Mouse (Mus musculus) C2C12 (cell line): Measurements from ENCODE around the gene Scn2b. TPM values are rescaled to one million over a fixed set of nuclear protein-coding genes. Genes with fewer than 3 reads are reported as not detected.

Experiments
- H3K27me3 ChIP-seq: one replicate; pipeline ENCODE4 v1.6.1; 2011; ENCODE audit not compliant: control insufficient read depth, insufficient read depth, insufficient read length
- H3K36me3 ChIP-seq: one replicate; pipeline ENCODE4 v1.6.1; 2011; ENCODE audit not compliant: control insufficient read depth, insufficient read depth
- H3K4me3 ChIP-seq: one replicate; pipeline ENCODE4 v1.5.1; 2011; ENCODE audit warnings: mild to moderate bottlenecking, control low read depth; ENCODE audit not compliant: poor library complexity, insufficient read depth, severe bottlenecking
- H3K79me2 ChIP-seq: one replicate; pipeline ENCODE4 v1.6.1; 2011; ENCODE audit not compliant: control insufficient read depth, insufficient read depth
- H3K79me3 ChIP-seq: one replicate; pipeline ENCODE4 v1.6.1; 2011; ENCODE audit warnings: low read depth, control low read depth
- H3ac ChIP-seq: one replicate; pipeline ENCODE3; 2011; ENCODE audit warnings: low read depth; ENCODE audit not compliant: control insufficient read depth, insufficient read length
- CEBPB ChIP-seq: IDR thresholded peaks from one replicate; pipeline ENCODE4 v1.6.1; 2011; ENCODE audit warnings: low read depth, mild to moderate bottlenecking, control low read depth, moderate library complexity
- CTCF ChIP-seq: IDR thresholded peaks from one replicate; pipeline ENCODE4 v1.5.1; 2011; ENCODE audit not compliant: control insufficient read depth, insufficient read depth, insufficient read length
- FOSL1 ChIP-seq: IDR thresholded peaks from one replicate; pipeline ENCODE4 v1.8.0; 2011; ENCODE audit warnings: mild to moderate bottlenecking, low read length; ENCODE audit not compliant: poor library complexity, insufficient read depth, severe bottlenecking
- MAX ChIP-seq: IDR thresholded peaks from one replicate; pipeline ENCODE4 v1.6.1; 2011; ENCODE audit warnings: mild to moderate bottlenecking, control low read depth
- MYOD1 ChIP-seq: IDR thresholded peaks from one replicate; pipeline ENCODE4 v1.6.1; 2011; ENCODE audit warnings: low read depth; ENCODE audit not compliant: control insufficient read depth, insufficient read length
- MYOG ChIP-seq: IDR thresholded peaks from one replicate; pipeline ENCODE4 v1.6.1; 2011; ENCODE audit not compliant: control insufficient read depth, insufficient read length; ENCODE audit errors: extremely low read depth
- USF1 ChIP-seq: IDR thresholded peaks from one replicate; pipeline ENCODE4 v1.6.1; 2011; ENCODE audit warnings: low read depth, mild to moderate bottlenecking, control low read depth, moderate library complexity
- polyA plus RNA-seq: library from polyadenylated mRNA; unstranded; fragments of >200 nt; fragmentation: generic; extraction: Trizol; gene quantifications from one replicate; pipeline ENCODE4 v1.2.1, GENCODE M21; 2012; ENCODE audit warnings: missing spikeins

The Scn2b gene
- polyA plus RNA-seq, 1 experiment = not detected

GRCm38 (mm10) chr9:45097877-45098276 lies 19.7 kb upstream of the Scn2b start:
- H3ac ChIP-seq = no peak overlapping the region
- H3K4me3 ChIP-seq = no peak overlapping the region
- no peaks in the 10 kb centered on the region for H3K79me3 ChIP-seq
- TF ChIP-seq CEBPB (no peak), MYOD1 (no peak)
- no peaks in the 10 kb centered on the region for H3K79me2 ChIP-seq
- peaks cover 56% of the 10 kb centered on the region for H3K27me3 ChIP-seq
- H3K36me3 ChIP-seq = no peaks in the 10 kb centered on the region

- TF ChIP-seq CEBPB (no peak), USF1 (no peak), FOSL1 (no peak), CTCF (no peak), MAX (no peak), MYOG (no peak), MYOD1 (no peak)
- H3K4me3 ChIP-seq = no peak overlapping the region
- H3K79me3 ChIP-seq = no peaks in the 10 kb centered on the region
- no peak overlapping the region for H3ac ChIP-seq
- no peaks in the 10 kb centered on the region for H3K79me2 ChIP-seq
- H3K36me3 ChIP-seq = no peaks in the 10 kb centered on the region
- H3K27me3 ChIP-seq = peaks cover 57% of the 10 kb centered on the region
Measured at GRCm38 (mm10) chr9:45098426-45098825, 19.2 kb upstream of the Scn2b start.

GRCm38 (mm10) chr9:45102528-45102927 lies 15.1 kb upstream of the Scn2b start:
- TF ChIP-seq MYOG (no peak), CTCF (no peak), FOSL1 (no peak), MYOD1 (no peak), USF1 (no peak), CEBPB (no peak), MAX (no peak)
- Histone ChIP-seq H3K4me3 (no peak overlapping the region), H3K36me3 (no peaks in the 10 kb centered on the region), H3K79me2 (no peaks in the 10 kb centered on the region), H3K27me3 (peaks cover 46% of the 10 kb centered on the region), H3ac (no peak overlapping the region), H3K79me3 (no peaks in the 10 kb centered on the region)

GRCm38 (mm10) chr9:45103211-45103979 lies 14.2 kb upstream of the Scn2b start:
- Histone ChIP-seq H3K4me3 (no peak overlapping the region), H3K79me2 (no peaks in the 10 kb centered on the region), H3K27me3 (peaks cover 41% of the 10 kb centered on the region), H3K36me3 (no peaks in the 10 kb centered on the region), H3K79me3 (no peaks in the 10 kb centered on the region), H3ac (no peak overlapping the region)
- no peak for TF ChIP-seq MYOG
- no peak for TF ChIP-seq MYOD1
- TF ChIP-seq CTCF = no peak
- no peak for TF ChIP-seq FOSL1

- Histone ChIP-seq H3K4me3 (no peak overlapping the region), H3K36me3 (no peaks in the 10 kb centered on the region), H3K79me2 (no peaks in the 10 kb centered on the region), H3K27me3 (peaks cover 33% of the 10 kb centered on the region), H3ac (no peak overlapping the region), H3K79me3 (no peaks in the 10 kb centered on the region)
- TF ChIP-seq USF1 = no peak
- no peak for TF ChIP-seq CTCF
- TF ChIP-seq MYOD1 = no peak
- no peak for TF ChIP-seq FOSL1
- no peak for TF ChIP-seq MYOG
- TF ChIP-seq CEBPB = no peak
- TF ChIP-seq MAX = no peak
Measured at GRCm38 (mm10) chr9:45105596-45106374, 11.8 kb upstream of the Scn2b start.
